Mouse (Mus musculus): ENCODE data around the gene Eprs.

DNA sequence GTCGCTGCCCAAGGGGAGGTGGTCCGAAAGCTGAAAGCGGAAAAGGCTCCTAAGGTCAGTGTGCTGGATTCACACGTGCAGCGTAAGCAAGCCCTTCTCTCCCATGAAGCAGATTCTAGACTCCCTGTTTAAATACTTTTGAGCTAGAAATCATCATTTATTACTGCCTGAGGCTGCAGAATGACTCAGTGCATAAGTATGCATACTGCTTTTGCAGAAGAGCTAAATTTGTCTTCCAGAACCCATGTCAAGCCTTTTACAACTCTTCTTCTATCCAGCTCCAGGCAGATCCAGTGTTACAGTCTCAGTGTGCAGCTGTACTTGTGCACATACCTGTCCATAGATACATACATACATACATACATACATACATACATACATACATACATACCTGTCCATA lies 38.8 kb downstream of the Eprs start:
- TF ChIP-seq CTCF (IDR thresholded peaks at IDR 0.05; ENCODE audit: low read depth) (no peak), EP300 (IDR thresholded peaks at IDR 0.05; ENCODE audit: low read depth) (no peak)
